Mouse (Mus musculus): ENCODE data around the gene Reg3d.
A peak's percentile ranks its signal among the peaks of the same experiment; 100 is the strongest.

GRCm38 (mm10) chr6:78331919-78332569 lies 46.6 kb downstream of the Reg3d start:
- peak; percentile 24; the same call in 1 of the 2 replicates for TF ChIP-seq CTCF (IDR thresholded peaks at IDR 0.05; ENCODE audit: low read depth, low read length)
- no peak for TF ChIP-seq POLR2A (IDR thresholded peaks at IDR 0.05; ENCODE audit: extremely low read depth, insufficient read depth, low read length)

All from liver, adult 2 months (tissue).